Mouse (Mus musculus): Measurements from ENCODE around the gene Akap4. TPM values are rescaled to one million over a fixed set of nuclear protein-coding genes. Genes with fewer than 3 reads are reported as not detected.

Gene Akap4
- total RNA-seq (2022) = not detected

DNA sequence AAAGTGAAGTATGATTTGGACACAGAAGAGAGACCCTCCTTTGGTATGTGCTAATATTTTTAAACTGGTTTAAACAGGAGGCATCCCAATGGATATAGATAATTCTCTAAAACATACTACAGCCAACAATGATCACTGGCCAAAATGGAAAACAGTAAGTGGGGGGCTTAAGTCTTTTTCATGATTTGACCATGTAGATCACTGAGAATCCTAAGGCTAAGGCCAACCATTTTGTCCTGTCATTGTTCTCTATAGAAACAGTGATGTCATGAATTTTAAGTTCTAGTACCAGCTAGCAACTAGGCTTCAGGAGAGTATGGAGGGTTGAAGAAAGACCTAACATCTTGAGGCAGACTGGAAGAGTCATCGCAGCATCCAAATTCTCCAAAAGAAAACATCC, at the start of gene Akap4:
Gene Akap4, plus strand, starts transcription at position 301 of the 400 bp plus-strand sequence.
- no peak for DNase-seq

GRCm38 (mm10) chrX:7041519-7041918, 25.8 kb upstream of the Akap4 start, which contains the start of gene Ccnb3:
Gene Ccnb3 (minus strand): TSS chrX:7041619.
- DNase-seq = no peak

DNA sequence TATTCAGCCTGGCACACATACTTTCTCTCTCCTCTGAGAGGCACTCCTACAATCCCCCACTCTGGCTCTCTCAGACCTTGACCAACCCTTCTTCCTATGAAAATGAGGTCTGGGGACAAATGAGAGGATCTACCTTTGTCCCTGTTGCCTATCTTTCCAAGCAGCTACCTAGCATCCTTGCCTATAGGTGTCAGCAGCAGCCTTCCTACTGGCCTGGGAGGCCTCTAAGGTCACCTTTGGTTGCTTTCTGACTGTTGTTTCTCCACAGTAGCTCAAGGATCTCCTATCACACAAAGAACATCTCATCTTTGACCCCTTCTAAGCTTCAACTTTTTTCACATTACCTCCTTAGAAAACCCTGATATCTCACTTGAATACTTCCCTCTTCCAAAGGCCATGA, 10.3 kb upstream of the Akap4 start:
- no peak for DNase-seq

DNA sequence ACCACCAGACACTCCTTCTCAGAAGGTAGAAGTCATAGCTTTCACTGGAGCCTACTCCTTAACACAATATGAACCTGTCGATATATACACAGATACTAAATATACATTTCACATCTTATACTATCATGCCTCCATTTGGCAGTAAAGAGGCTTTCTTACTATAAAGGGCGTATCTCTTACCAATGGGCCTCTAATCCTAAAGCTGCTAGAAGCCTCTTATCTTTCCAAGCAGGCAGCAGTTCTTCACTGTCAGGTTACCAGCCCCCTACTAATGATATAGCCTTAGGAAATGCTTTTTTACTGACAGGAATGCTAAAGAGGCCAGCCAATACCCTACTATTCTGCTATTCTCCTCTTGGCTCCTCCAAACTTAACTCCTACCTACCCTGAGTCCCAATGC, 9.7 kb upstream of the Akap4 start:
- DNase-seq = no peak

- no peak for DNase-seq
Measured at GRCm38 (mm10) chrX:7064109-7064508, 3.2 kb upstream of the Akap4 start.

GRCm38 (mm10) chrX:7068002-7068401, 683 bp downstream of the Akap4 start:
- no peak for DNase-seq

DNA sequence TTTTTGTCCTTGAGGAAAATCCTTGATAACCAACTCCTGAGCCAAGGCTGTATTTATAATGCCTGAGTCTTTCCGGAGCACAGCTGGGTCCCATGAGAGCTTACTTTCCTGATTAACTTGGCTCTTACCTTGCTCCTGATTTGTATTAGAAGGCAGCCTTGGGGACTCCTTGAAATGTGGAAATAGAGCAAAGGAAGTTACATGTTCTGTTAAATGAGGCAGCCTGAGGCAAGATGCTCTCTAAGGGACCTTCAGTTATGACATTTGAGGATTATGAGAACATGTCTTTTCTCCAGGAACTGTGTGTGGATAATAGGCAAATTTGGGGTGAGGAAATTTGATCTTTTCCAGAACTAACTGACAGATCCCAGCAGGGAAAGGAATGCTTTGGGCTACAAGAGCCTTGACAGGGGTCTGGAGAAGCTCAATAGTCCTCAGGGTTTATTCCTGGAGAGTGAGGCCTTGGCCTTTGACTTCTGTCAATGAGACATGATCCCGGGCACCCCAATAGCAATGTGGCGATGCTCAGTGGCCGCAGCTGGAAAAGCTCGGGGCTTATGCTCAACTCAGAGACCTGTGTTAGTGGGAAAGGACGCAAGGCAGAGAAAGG, 12.6 kb downstream of the Akap4 start:
- no peak for DNase-seq

DNA sequence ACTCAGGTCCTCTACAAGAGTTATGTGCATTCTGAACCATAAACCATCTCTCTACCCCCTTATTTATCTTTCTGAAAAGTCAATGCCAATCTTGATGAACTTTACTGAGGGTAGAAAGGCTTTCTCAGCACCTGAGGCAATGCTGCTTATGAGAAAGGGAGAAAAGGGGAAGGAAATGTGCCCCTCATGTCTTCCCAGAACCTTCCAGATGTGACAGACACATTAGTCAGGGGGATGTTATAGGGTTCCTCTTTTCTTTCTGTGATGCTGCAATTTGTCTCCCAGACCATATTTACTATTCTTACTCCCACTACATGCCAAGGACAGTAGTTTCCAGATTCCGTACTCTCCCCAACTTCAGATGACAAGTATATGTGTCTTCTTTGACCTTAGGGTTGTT, 18.6 kb downstream of the Akap4 start:
- DNase-seq = no peak

DNA sequence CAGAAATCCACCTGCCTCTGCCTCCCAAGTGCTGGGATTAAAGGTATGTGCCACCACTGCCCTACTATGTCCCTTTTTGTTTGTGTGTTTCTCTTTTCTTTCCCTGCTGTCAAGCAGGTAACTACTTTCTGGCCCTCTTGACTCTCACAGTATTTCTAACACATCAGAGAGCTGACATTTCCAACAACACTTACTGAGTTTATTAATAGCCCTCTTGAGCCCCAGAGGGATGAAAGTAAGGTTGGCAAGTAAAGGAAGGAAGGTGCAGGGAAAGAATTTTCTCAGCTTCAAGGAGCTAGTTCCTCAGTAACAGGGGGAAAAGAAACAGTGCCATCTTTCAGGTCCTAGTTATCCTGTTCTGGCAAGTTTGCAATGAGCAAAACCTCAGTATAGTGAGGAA, 23.0 kb downstream of the Akap4 start:
- DNase-seq = no peak

DNA sequence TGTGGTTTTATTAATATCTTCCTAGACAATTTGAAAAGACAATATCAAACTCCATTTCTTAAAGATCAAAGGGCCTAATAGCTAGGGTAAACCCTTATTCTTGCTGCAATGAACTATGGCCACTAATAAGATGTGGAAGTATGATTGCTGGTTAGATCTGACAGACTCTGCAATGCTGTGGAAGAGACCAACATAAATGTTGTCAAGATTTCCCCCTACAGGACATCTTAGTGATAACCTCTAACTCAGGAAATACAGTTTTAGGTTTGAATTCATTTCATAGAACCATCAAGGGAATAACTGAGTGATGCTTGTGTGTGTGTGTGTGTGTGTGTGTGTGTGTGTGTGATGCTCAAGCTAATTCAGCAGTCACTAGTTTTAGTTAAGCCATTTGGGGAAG, 35.0 kb downstream of the Akap4 start:
- no peak for DNase-seq

DNA sequence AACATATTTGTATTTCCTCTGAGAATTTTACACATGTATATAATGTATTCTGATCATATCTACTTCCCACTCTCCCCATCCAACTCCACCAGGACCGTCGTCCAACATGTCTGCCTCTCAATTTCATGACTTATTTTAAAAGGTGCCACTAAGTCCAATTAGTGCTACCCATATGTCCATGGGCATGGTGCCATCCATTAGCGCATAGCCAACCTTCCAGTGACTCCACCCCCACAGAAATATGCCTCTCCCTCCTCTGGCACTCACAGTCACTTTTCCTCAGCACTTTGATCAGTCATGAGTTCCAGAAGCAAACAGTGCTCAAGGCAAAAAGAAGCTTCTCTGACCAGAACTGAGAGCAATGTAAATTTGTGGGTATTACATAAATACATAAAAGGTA, 47.6 kb downstream of the Akap4 start:
- DNase-seq = no peak

DNA sequence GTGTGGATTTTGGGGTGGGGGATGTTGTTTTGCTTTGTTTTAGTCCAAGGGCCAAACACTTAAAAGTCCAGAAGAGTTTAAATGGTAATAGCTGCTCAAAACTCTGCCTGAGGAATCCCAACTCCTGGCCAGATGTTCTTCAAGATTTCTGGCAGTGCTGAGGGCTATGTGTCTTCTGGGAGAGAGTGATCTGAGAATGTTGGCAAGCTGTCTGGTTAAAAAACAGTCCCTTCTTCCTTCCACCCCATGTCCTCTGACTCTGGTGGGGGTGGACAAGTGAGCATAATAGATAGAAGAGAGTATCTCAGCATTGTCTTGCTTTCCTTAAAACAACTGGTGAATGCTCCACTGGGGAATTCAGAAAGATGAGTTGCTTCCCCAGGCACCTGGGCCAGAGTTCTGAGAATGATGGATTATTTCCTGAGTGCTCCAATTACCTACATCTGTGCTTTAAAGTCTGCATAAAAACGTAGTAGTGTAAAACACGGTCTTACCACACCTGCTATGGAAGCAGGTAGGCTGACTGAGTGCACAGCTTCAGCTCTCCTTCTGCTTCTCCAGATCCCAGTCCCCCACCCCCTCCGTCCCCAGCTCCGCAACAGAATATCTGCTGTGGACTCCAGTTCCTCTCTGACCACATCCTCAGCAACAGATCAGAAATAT, 54.4 kb downstream of the Akap4 start:
- DNase-seq = no peak

Other genes with a start within 250 kb of the Akap4 start
- gene Ccnb3, start 25.9 kb upstream of the Akap4 start, total RNA-seq (2022) = under 1 TPM in 2 of 4 experiments, not detected in 2; 0.09 to 0.14 TPM

All from adrenal gland, adult 8-10 months (tissue).